Comparison of ENCODE assay signal across 15 mouse cellular contexts in genomic region chr16:31521786-31522185, GRCm38 (mm10).
"Had no signal": no experiment of that assay in that cellular context is flagged by ENCODE, and none has a peak within 500 bp of the region (broad histone marks: within the 10 kb centered on the region; RNA-seq: fewer than 3 reads in every experiment).

No protein-coding gene starts in this region.

- H3K36me3 ChIP-seq: neural tube, embryonic 15.5 days; stomach, embryonic 15.5 days had no signal

- H3K4me2 ChIP-seq: neural tube, embryonic 15.5 days; stomach, embryonic 15.5 days had no signal

- H3K27ac ChIP-seq: neural tube, embryonic 15.5 days; stomach, embryonic 15.5 days; stomach, postnatal 0 days had no signal

- H3K4me1 ChIP-seq: stomach, embryonic 15.5 days had no signal

- H3K4me3 ChIP-seq: neural tube, embryonic 15.5 days; stomach, embryonic 15.5 days had no signal

- H3K9me3 ChIP-seq: neural tube, embryonic 15.5 days; stomach, embryonic 15.5 days had no signal

- H3K27me3 ChIP-seq: neural tube, embryonic 15.5 days; stomach, embryonic 15.5 days had no signal

- DNase-seq: retina, postnatal 1 day; right cerebral cortex, adult 18-20 months; right cerebral cortex, postnatal 14 days; right cerebral cortex, postnatal 25 days; right cerebral cortex, postnatal 4 days; spleen, adult 18-20 months; thymus, adult 18-20 months; thymus, adult 2 months; thymus, postnatal 14 days; thymus, postnatal 25 days; thymus, postnatal 36 days; thymus, postnatal 4 days had no signal

- H3K9ac ChIP-seq: neural tube, embryonic 15.5 days; stomach, embryonic 15.5 days had no signal
